Mouse (Mus musculus) CH12.LX (cell line): ENCODE results near the gene Ecel1.

ENCODE experiments used
- CHD2 ChIP-seq: IDR thresholded peaks from 2 replicates; pipeline ENCODE4 v1.6.1; 2011; ENCODE audit warnings: low read length, improper control_type of control experiment
- CTCF ChIP-seq, 2 experiments: IDR thresholded peaks in 1 of 2; conservative IDR thresholded peaks in 1 of 2; 2 replicates each; pipeline ENCODE4 v1.5.1; 2011 to 2012; ENCODE audit warnings: low read depth in 2 of 2, low read length in 2 of 2, improper control_type of control experiment in 1 of 2, inconsistent platforms in 1 of 2, mild to moderate bottlenecking in 1 of 2, moderate library complexity in 1 of 2
- EP300 ChIP-seq: IDR thresholded peaks from 2 replicates; pipeline ENCODE4 v1.6.1; 2011; ENCODE audit warnings: low read length, improper control_type of control experiment
- ETS1 ChIP-seq: conservative IDR thresholded peaks from 2 replicates; pipeline ENCODE4 v1.6.1; 2012; ENCODE audit warnings: low read depth, mild to moderate bottlenecking, inconsistent platforms, low read length, improper control_type of control experiment, moderate library complexity
- KAT2A ChIP-seq: IDR thresholded peaks from 2 replicates; pipeline ENCODE4 v1.6.1; 2012; ENCODE audit warnings: low read length, improper control_type of control experiment, inconsistent platforms; ENCODE audit not compliant: insufficient replicate concordance
- MXI1 ChIP-seq: IDR thresholded peaks from 2 replicates; pipeline ENCODE4 v1.6.1; 2011; ENCODE audit warnings: mild to moderate bottlenecking, low read depth, low read length, improper control_type of control experiment
- NELFE ChIP-seq: IDR thresholded peaks from 2 replicates; pipeline ENCODE4 v1.6.1; 2011; ENCODE audit warnings: low read depth, low read length, improper control_type of control experiment
- NRF1 ChIP-seq: IDR thresholded peaks from 2 replicates; pipeline ENCODE4 v1.6.1; 2014; ENCODE audit warnings: low read depth, mild to moderate bottlenecking, inconsistent platforms, low read length, improper control_type of control experiment, moderate library complexity
- POLR2A ChIP-seq: IDR thresholded peaks from 2 replicates; pipeline ENCODE4 v1.6.1; 2011; ENCODE audit warnings: low read depth, mild to moderate bottlenecking, improper control_type of control experiment, low read length
- POLR2AphosphoS2 ChIP-seq: IDR thresholded peaks from 2 replicates; pipeline ENCODE4 v1.6.1; 2011; ENCODE audit warnings: low read depth, low read length, improper control_type of control experiment
- RCOR1 ChIP-seq: conservative IDR thresholded peaks from 2 replicates; pipeline ENCODE4 v1.6.1; 2012; ENCODE audit warnings: low read depth, mild to moderate bottlenecking, inconsistent platforms, low read length, improper control_type of control experiment
- UBTF ChIP-seq: IDR thresholded peaks from 2 replicates; pipeline ENCODE4 v1.6.1; 2012; ENCODE audit warnings: low read depth, mild to moderate bottlenecking, inconsistent platforms, low read length, improper control_type of control experiment, moderate library complexity

GRCm38 (mm10) chr1:87153776-87154500 lies 2.4 kb downstream of the Ecel1 start:
- no peak for TF ChIP-seq CTCF (conservative IDR thresholded peaks at IDR 0.05 in 1 of 2, IDR thresholded peaks at IDR 0.05 in 1 of 2; ENCODE audit: low read depth in 2 of 2, low read length in 2 of 2)
- TF ChIP-seq POLR2A: no peak
- no peak for TF ChIP-seq CHD2
- TF ChIP-seq KAT2A: no peak
- no peak for TF ChIP-seq NELFE
- no peak for TF ChIP-seq UBTF
- TF ChIP-seq NRF1: no peak
- TF ChIP-seq RCOR1: no peak
- no peak for TF ChIP-seq EP300
- no peak for TF ChIP-seq ETS1
- no peak for TF ChIP-seq POLR2AphosphoS2
- no peak for TF ChIP-seq MXI1
